Mouse (Mus musculus) heart, adult 2 months (tissue): ENCODE results near the gene Slc6a1. TPM values are rescaled to one million over a fixed set of nuclear protein-coding genes. Genes with fewer than 3 reads are reported as not detected.
A peak's percentile ranks its signal among the peaks of the same experiment; 100 is the strongest.

Source experiments
- DNase-seq, 2 experiments: peaks; one replicate each; pipeline ENCODE4 v3.0.0; 2021
- H3K27ac ChIP-seq: fragments of 200-600 bp; 2 replicates; pipeline ENCODE4 v1.8.1; 2022
- H3K27me3 ChIP-seq: fragments of 200-500 bp; 2 replicates; pipeline ENCODE4 v1.6.1; 2012; ENCODE audit warnings: mild to moderate bottlenecking, low read length, inconsistent platforms, mixed read lengths; ENCODE audit not compliant: control insufficient read depth, insufficient read depth
- H3K36me3 ChIP-seq: fragments of 200-500 bp; 2 replicates; pipeline ENCODE4 v1.6.1; 2012; ENCODE audit warnings: low read length, inconsistent platforms; ENCODE audit not compliant: control insufficient read depth, insufficient read depth
- H3K4me1 ChIP-seq: fragments of 200-500 bp; 2 replicates; pipeline ENCODE4 v1.6.1; 2011; ENCODE audit warnings: low read length; ENCODE audit not compliant: control insufficient read depth, insufficient read depth
- H3K4me3 ChIP-seq: fragments of 200-600 bp; 2 replicates; pipeline ENCODE4 v1.8.1; 2022
- H3K79me2 ChIP-seq: fragments of 200-500 bp; replicated peaks from 2 replicates; pipeline ENCODE4 v1.6.1; 2012; ENCODE audit warnings: mild to moderate bottlenecking, inconsistent platforms, low read length, moderate library complexity, mixed read lengths; ENCODE audit not compliant: control insufficient read depth, insufficient read depth
- H3K9ac ChIP-seq: fragments of 200-500 bp; 2 replicates; pipeline ENCODE4 v1.6.1; 2012; ENCODE audit warnings: low read depth, mild to moderate bottlenecking, control low read depth, inconsistent platforms, low read length, mixed read lengths
- CTCF ChIP-seq: fragments of 200-600 bp; IDR thresholded peaks from 2 replicates; pipeline ENCODE4 v1.8.1; 2022; ENCODE audit warnings: antibody characterized with exemption, mild to moderate bottlenecking, moderate library complexity
- EP300 ChIP-seq: fragments of 200-500 bp; IDR thresholded peaks from 2 replicates; pipeline ENCODE4 v1.6.1; 2011; ENCODE audit warnings: low read depth, low read length, control low read depth; ENCODE audit not compliant: insufficient read depth
- POLR2A ChIP-seq: fragments of 200-500 bp; IDR thresholded peaks from 2 replicates; pipeline ENCODE4 v1.6.1; 2011; ENCODE audit warnings: mild to moderate bottlenecking, low read depth, low read length, control low read depth; ENCODE audit not compliant: insufficient read depth
- WGBS: fragments of 180-500 bp; shearing (Covaris S2); methylation state at CpG from one replicate; pipeline ENCODE4 v1.1.7; 2018; 5-methylcytosine and 5-hydroxymethylcytosine counted together
- intact Hi-C: fragments of 180-260 bp; cut with DNase I; formaldehyde crosslinking; loops from one replicate; pipeline ENCODE4 v1.15.1; 2025
- long read RNA-seq: library from polyadenylated mRNA; stranded (forward); transcript quantifications from one replicate; pipeline ENCODE4 v2.0.0, GENCODE M21; 2021
- polyA plus RNA-seq: library from polyadenylated mRNA; depleted of rRNA; stranded (reverse); fragments of >200 nt; gene quantifications from 2 replicates; pipeline ENCODE4 v1.2.3, GENCODE M21; 2012; rRNA removed
- total RNA-seq, 2 experiments: library from RNA; stranded (reverse); gene quantifications; 2 replicates each; pipeline ENCODE4 v1.2.3; 2021

The Slc6a1 gene
- total RNA-seq (under 1 TPM; 0.08 to 0.32 TPM), polyA plus RNA-seq (0.12 and 0.21 TPM in 2 replicates)
- long read RNA-seq = 0 reads

DNA sequence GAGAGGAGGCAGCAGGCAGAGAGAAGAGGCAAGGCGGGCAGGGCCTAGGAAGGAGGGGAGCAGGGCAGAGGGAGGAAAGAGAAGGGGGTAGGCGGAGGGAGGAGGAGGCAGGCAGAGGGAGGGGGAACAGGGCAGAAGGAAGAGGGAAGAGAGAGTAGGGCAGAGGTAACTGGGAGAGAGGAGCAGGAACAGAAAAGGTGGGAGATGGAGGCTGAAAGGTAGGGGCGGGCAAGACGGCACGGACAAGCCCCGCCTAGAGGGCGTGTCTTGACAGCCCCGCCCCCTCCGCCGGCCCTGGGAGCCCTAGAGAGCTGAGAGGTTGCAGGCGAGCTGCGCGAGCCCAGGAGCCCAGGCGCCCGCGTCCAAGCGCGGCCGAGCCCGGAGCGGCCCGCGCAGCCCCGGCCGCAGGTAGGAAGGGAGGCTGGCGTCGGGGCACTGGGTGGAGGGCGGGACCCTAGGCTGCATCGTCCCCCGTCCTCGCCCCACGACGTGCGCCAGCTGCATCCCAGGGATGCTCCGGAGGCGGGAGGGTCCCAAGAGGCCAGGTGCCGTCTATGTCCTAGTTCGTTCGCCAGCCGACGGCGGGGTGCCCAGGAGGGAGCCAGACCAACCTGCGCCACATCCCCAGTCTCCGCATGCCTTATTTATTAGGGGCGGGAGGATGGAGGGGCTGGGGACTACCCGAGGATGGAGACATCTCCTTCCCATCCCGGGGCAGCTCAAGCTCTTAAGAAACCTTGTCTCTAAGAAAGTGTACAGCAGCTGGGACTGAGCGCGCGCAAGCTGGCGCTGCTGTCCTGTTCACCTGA lies at the start of gene Slc6a1:
TSS of gene Slc6a1 (plus strand) at position 167 of the 809 bp plus-strand sequence.
- Histone ChIP-seq H3K27me3 (peaks cover 9% of the 10 kb centered on the region), H3K9ac (no peak within 1 kb of the TSS), H3K27ac (no peak within 1 kb of the TSS), H3K4me3 (no peak within 1 kb of the TSS), H3K36me3 (no peaks in the 10 kb centered on the region), H3K79me2 (no peaks in the 10 kb centered on the region), H3K4me1 (no peaks in the 10 kb centered on the region)
- peak in 1 of 2 experiments; percentile 10 for DNase-seq
- WGBS = 4% methylated on average over 46 of the region's 51 CpGs
- intact Hi-C loops = no loop called here
- no peak for TF ChIP-seq EP300

DNA sequence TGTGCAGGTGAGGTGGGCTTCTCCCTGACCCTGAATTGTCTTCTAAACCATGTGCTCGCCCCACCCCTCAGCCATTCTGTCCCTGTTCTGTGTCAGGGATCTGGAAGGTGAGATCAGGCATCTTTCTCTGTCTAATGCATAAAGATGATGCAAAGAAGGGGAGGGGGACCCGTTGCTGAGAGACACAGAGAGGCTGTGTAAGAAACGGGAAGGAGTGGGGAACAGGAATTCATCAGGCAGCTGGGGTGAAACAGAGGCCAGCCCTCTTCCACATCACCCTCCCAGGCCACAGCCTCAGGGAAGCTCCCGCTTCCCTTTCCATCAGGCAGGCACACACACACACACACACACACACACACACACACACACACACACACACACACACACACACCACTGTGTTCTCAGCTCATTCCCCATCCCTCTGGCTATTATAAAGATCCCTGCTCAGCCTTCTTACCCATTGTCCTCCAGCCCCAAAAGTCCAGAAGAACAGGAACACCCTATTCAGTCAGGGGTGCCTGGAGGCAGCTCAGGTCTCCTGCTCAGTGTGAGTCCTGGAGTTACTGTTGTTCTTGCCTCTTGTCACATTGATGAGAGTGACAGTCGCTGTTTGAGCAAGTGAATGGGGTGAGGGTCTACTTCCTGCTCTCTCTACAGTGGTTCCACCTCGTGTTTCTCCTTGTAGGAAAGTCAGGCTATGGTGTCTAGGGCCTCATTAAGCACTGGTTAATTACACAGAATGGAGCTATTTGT lies 43.4 kb upstream of the Slc6a1 start:
- WGBS = 31% methylated on average over 6 of the region's 6 CpGs
- no peak for DNase-seq
- no peaks in the 10 kb centered on the region; the same call in 1 of the 2 replicates for H3K27me3 ChIP-seq

DNA sequence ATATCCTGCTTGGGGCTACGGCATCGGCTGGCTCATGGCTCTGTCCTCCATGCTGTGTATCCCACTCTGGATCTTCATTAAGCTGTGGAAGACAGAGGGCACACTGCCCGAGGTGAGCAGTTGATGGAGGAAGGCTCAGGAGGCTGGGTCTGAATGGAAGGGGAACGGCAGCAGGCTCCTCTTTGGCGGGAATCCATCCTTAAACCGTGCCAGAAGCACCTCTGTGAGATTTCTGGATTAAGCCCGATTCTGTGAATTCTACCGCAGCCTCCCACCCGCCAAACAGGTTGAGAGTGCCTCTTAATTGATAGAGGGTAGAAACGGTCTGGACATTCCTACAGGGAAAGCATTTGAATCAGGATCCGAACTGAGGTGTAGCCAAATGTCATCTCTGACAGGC lies 36.8 kb upstream of the Slc6a1 start:
- no peaks in the 10 kb centered on the region for H3K27me3 ChIP-seq
- H3K4me3 ChIP-seq = no peak overlapping the region
- no peaks in the 10 kb centered on the region for H3K79me2 ChIP-seq
- no peaks in the 10 kb centered on the region for H3K36me3 ChIP-seq
- no peak for DNase-seq
- intact Hi-C loops = no loop called here
- H3K4me1 ChIP-seq = no peaks in the 10 kb centered on the region
- TF ChIP-seq CTCF (no peak), EP300 (no peak), POLR2A (no peak)
- no peak overlapping the region for H3K9ac ChIP-seq
- H3K27ac ChIP-seq = no peak overlapping the region
- WGBS = 66% methylated on average over 11 of the region's 11 CpGs

More for the DNA sequence above, 43.4 kb upstream of the Slc6a1 start:
- Histone ChIP-seq H3K79me2 (no peaks in the 10 kb centered on the region), H3K4me3 (no peak overlapping the region), H3K36me3 (no peaks in the 10 kb centered on the region), H3K4me1 (no peaks in the 10 kb centered on the region), H3K9ac (no peak overlapping the region), H3K27ac (no peak overlapping the region)
- TF ChIP-seq POLR2A (no peak), CTCF (no peak), EP300 (no peak)
- intact Hi-C loops = no loop called here

DNA sequence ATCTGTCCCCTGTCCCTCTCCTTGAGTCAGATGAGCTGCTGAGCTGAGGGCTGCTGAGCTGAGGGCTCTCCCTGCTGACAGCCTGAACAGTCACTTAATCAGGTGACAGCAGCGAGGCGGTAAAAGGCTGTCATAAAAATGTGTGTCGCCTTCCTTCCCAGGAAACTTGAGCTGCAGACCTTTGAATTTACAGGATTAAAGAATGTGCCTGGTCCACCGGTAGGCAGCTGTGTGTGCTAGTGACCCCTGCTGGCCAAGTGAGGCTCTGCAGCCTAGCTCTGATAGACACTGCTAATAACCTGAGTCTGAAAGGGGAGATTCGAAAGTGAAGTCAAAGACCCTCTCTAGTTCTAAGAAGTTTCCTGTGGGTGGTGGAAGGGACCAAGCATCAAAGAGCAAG lies 32.1 kb upstream of the Slc6a1 start:
- H3K79me2 ChIP-seq = no peaks in the 10 kb centered on the region
- WGBS = 6% methylated on average over 5 of the region's 5 CpGs
- no peak overlapping the region for H3K27ac ChIP-seq
- H3K27me3 ChIP-seq = no peaks in the 10 kb centered on the region
- intact Hi-C loops = loop anchor here (2.0 to 10.0 kb wide), 2 partner anchors 162 to 486 kb away; no protein-coding TSS in a partner anchor
- no peak overlapping the region for H3K4me3 ChIP-seq
- DNase-seq = peak; percentile 43 to 75
- H3K9ac ChIP-seq = no peak overlapping the region
- TF ChIP-seq CTCF (peak; percentile 100), POLR2A (no peak)
- H3K36me3 ChIP-seq = no peaks in the 10 kb centered on the region
- H3K4me1 ChIP-seq = no peaks in the 10 kb centered on the region

DNA sequence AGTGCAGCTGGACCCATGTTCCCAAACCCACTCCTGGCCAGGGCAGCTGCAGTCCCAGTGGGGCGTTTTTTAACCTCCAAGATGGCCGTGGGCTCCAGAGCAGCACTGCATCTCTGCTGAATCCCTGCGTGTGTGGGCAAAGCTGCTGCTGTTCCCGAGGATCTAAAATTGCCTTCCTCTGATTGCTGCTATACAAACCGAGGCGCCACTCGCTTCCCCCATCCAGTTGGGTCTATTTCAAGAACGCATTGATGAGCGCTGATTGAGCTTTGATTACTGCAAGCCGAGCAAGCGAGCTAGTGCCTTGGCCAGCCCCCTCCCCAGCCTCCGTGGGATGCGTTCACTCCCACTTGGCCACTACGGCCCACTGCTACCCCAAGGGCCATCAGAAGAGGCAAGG lies 27.5 kb upstream of the Slc6a1 start:
- no peaks in the 10 kb centered on the region for H3K79me2 ChIP-seq
- H3K27ac ChIP-seq = no peak overlapping the region
- H3K4me1 ChIP-seq = no peaks in the 10 kb centered on the region
- WGBS = 72% methylated on average over 14 of the region's 14 CpGs
- no peaks in the 10 kb centered on the region for H3K36me3 ChIP-seq
- H3K9ac ChIP-seq = no peak overlapping the region
- no peaks in the 10 kb centered on the region for H3K27me3 ChIP-seq
- H3K4me3 ChIP-seq = no peak overlapping the region
- intact Hi-C loops = loop anchor here (10.0 kb wide), 1 partner anchor 490 kb away; no protein-coding TSS in a partner anchor
- TF ChIP-seq EP300 (no peak), CTCF (no peak), POLR2A (no peak)
- no peak for DNase-seq
